In genomic region chr13:48544391-48544790, GRCm38 (mm10) we compare ENCODE assay signal across 8 mouse cellular contexts. TPM values are rescaled to one million over a fixed set of nuclear protein-coding genes. Genes with fewer than 3 reads are reported as not detected.
A peak's percentile ranks its signal among the peaks of the same experiment; 100 is the strongest.
DNase-seq lines count a peak whose midpoint lies in the region; ATAC-seq and TF ChIP-seq lines count a peak whose summit lies in the region.

No protein-coding gene starts in this region.

- H3K9ac ChIP-seq in heart, embryonic 12.5 days, result no peak overlapping the region
- no peak overlapping the region for H3K9ac ChIP-seq in hindbrain, embryonic 13.5 days
- no peak overlapping the region for H3K9ac ChIP-seq in midbrain, embryonic 11.5 days (ENCODE audit: low read length)

- peak overlapping the region; percentile 63 for H3K4me2 ChIP-seq in heart, embryonic 12.5 days
- peak overlapping the region; percentile 78 for H3K4me2 ChIP-seq in hindbrain, embryonic 13.5 days
- peak overlapping the region; percentile 64; the same call in 1 of the 2 replicates for H3K4me2 ChIP-seq in midbrain, embryonic 11.5 days

- peak overlapping the region; percentile 76 for H3K4me3 ChIP-seq in heart, embryonic 12.5 days
- peak overlapping the region; percentile 94; the same call in 1 of the 2 replicates for H3K4me3 ChIP-seq in G1E (ENCODE audit: low read depth, low read length)
- peak overlapping the region; percentile 88; the same call in 1 of the 2 replicates for H3K4me3 ChIP-seq in hindbrain, embryonic 13.5 days
- no peak overlapping the region for H3K4me3 ChIP-seq in midbrain, embryonic 11.5 days (ENCODE audit: low read depth, low read length)

- H3K36me3 ChIP-seq in heart, embryonic 12.5 days, result no peaks in the 10 kb centered on the region
- H3K36me3 ChIP-seq in G1E (replicated peaks), result peaks cover 6% of the 10 kb centered on the region
- H3K36me3 ChIP-seq in hindbrain, embryonic 13.5 days, result no peaks in the 10 kb centered on the region
- H3K36me3 ChIP-seq in midbrain, embryonic 11.5 days (ENCODE audit: control insufficient read depth, insufficient read depth, low read length), result no peaks in the 10 kb centered on the region

- TF ChIP-seq CTCF in G1E (IDR thresholded peaks at IDR 0.05; ENCODE audit: low read depth, low read length), result no peak

- no peak for DNase-seq in heart, postnatal 4 days
- no peak for DNase-seq in G1E (ENCODE audit: low spot score)
- DNase-seq in midbrain, embryonic 11.5 days (ENCODE audit: low spot score, missing footprints), result no peak
- DNase-seq in layer of hippocampus, adult 9-11 months, result no peak
- no peak for DNase-seq in right cerebral cortex, postnatal 4 days
- no peak for DNase-seq in gastrocnemius, postnatal 10 days

- H3K27me3 ChIP-seq in heart, embryonic 12.5 days (replicated peaks), result no peaks in the 10 kb centered on the region
- H3K27me3 ChIP-seq in G1E (ENCODE audit: insufficient read depth, low read length), result no peaks in the 10 kb centered on the region
- no peaks in the 10 kb centered on the region for H3K27me3 ChIP-seq in hindbrain, embryonic 13.5 days
- H3K27me3 ChIP-seq in midbrain, embryonic 11.5 days (ENCODE audit: control insufficient read depth, insufficient read depth, low read length), result no peaks in the 10 kb centered on the region

- peaks cover 24% of the 10 kb centered on the region for H3K4me1 ChIP-seq in heart, embryonic 12.5 days (replicated peaks)
- peaks cover 39% of the 10 kb centered on the region for H3K4me1 ChIP-seq in G1E (ENCODE audit: insufficient read depth, low read depth, low read length)
- H3K4me1 ChIP-seq in hindbrain, embryonic 13.5 days (replicated peaks), result peaks cover 37% of the 10 kb centered on the region
- H3K4me1 ChIP-seq in midbrain, embryonic 11.5 days (ENCODE audit: control insufficient read depth, insufficient read depth, low read length), result 0 out of 2 replicates have a peak, but pooled peaks cover 4% of the 10 kb centered on the region

- no peak for ATAC-seq in heart, embryonic 12.5 days (ENCODE audit: insufficient number of reproducible peaks, low FRiP score)
- ATAC-seq in G1E (ENCODE audit: extremely low read depth, insufficient number of reproducible peaks, low FRiP score, poor library complexity, severe bottlenecking), result no peak
- no peak for ATAC-seq in hindbrain, embryonic 13.5 days (ENCODE audit: low FRiP score)
- no peak for ATAC-seq in midbrain, embryonic 11.5 days (ENCODE audit: low FRiP score)

- H3K27ac ChIP-seq in heart, embryonic 12.5 days (ENCODE audit: poor library complexity, severe bottlenecking), result no peak overlapping the region
- H3K27ac ChIP-seq in hindbrain, embryonic 13.5 days, result no peak overlapping the region
- no peak overlapping the region for H3K27ac ChIP-seq in midbrain, embryonic 11.5 days (ENCODE audit: low read depth, low read length)

- no peaks in the 10 kb centered on the region for H3K9me3 ChIP-seq in heart, embryonic 12.5 days (replicated peaks)
- no peaks in the 10 kb centered on the region for H3K9me3 ChIP-seq in G1E (replicated peaks)
- H3K9me3 ChIP-seq in hindbrain, embryonic 13.5 days, result no peaks in the 10 kb centered on the region
- no peaks in the 10 kb centered on the region for H3K9me3 ChIP-seq in midbrain, embryonic 11.5 days (ENCODE audit: control insufficient read depth, low read length)

RNA-seq across cellular contexts. Expression of gene A830005F24Rik, which starts 31.0 kb away (rescaled TPM):
- 0.75 and 0.76 TPM in 2 replicates for polyA plus RNA-seq in heart, embryonic 12.5 days (2016; fragmentation: Nextera tagmentation; extraction: Ambion mirVana)
- total RNA-seq in heart, postnatal 4 days (2021), result not detected
- total RNA-seq in G1E (2014; fragmentation: Nextera tagmentation), result not detected in 2 replicates
- total RNA-seq in G1E (2017), result 0.33 and 1.3 TPM in 2 replicates
- 0.20 and 0.22 TPM in 2 replicates for polyA plus RNA-seq in G1E (2012)
- polyA plus RNA-seq in hindbrain, embryonic 13.5 days (2015; fragmentation: Nextera tagmentation; extraction: Ambion mirVana), result 3.6 and 4.4 TPM in 2 replicates
- 2.9 and 3.1 TPM in 2 replicates for polyA plus RNA-seq in midbrain, embryonic 11.5 days (2014; fragmentation: Nextera tagmentation; extraction: Ambion mirVana)
- not detected for total RNA-seq in gastrocnemius, postnatal 10 days (2021)

RNA-seq across cellular contexts. Expression of gene Zfp169, which starts 31.1 kb away (rescaled TPM):
- polyA plus RNA-seq in heart, embryonic 12.5 days (2016; fragmentation: Nextera tagmentation; extraction: Ambion mirVana), result 3.8 and 4.1 TPM in 2 replicates
- total RNA-seq in heart, postnatal 4 days (2021), result 1 to 10 TPM; 5.8 to 6.2 TPM
- 23.9 and 29.5 TPM in 2 replicates for total RNA-seq in G1E (2014; fragmentation: Nextera tagmentation)
- total RNA-seq in G1E (2017), result 16.2 and 16.7 TPM in 2 replicates
- 0.35 and 0.62 TPM in 2 replicates for polyA plus RNA-seq in G1E (2012)
- 7.6 and 8.2 TPM in 2 replicates for polyA plus RNA-seq in hindbrain, embryonic 13.5 days (2015; fragmentation: Nextera tagmentation; extraction: Ambion mirVana)
- polyA plus RNA-seq in midbrain, embryonic 11.5 days (2014; fragmentation: Nextera tagmentation; extraction: Ambion mirVana), result 8.5 and 9.0 TPM in 2 replicates
- 1 to 10 TPM; 2.8 to 3.1 TPM for total RNA-seq in gastrocnemius, postnatal 10 days (2021)
